Mouse (Mus musculus) stomach, postnatal 0 days (tissue): ENCODE data around the gene Cdyl. TPM values are rescaled to one million over a fixed set of nuclear protein-coding genes. Genes with fewer than 3 reads are reported as not detected.

Source experiments
- ATAC-seq: fragments of 200-750 bp; cut with Nextera tagmentation; 2 replicates; pipeline ENCODE4 v1.8.0; 2017; ENCODE audit not compliant: low FRiP score, low TSS enrichment
- DNase-seq: peaks from one replicate; pipeline ENCODE4 v3.0.0-alpha.2; 2016; ENCODE audit warnings: low spot score
- H3K27ac ChIP-seq: fragments of 300-500 bp; sonication (generic); replicated peaks from 2 replicates; pipeline ENCODE4 v1.5.1; 2014; ENCODE audit warnings: mild to moderate bottlenecking, control low read depth
- H3K27me3 ChIP-seq: fragments of 300-500 bp; sonication (generic); 2 replicates; pipeline ENCODE4 v1.6.1; 2014; ENCODE audit warnings: low read length; ENCODE audit not compliant: control insufficient read depth, insufficient read depth
- H3K36me3 ChIP-seq: fragments of 300-500 bp; sonication (generic); 2 replicates; pipeline ENCODE4 v1.6.1; 2014; ENCODE audit warnings: low read length, mixed read lengths; ENCODE audit not compliant: control insufficient read depth, insufficient read depth
- H3K4me1 ChIP-seq: fragments of 300-500 bp; sonication (generic); replicated peaks from 2 replicates; pipeline ENCODE4 v1.6.1; 2014; ENCODE audit warnings: antibody characterized with exemption; ENCODE audit not compliant: control insufficient read depth, insufficient read depth
- H3K4me2 ChIP-seq: fragments of 300-500 bp; sonication (generic); replicated peaks from 2 replicates; pipeline ENCODE4 v1.6.1; 2014; ENCODE audit warnings: low read depth, mild to moderate bottlenecking, control low read depth, moderate library complexity
- H3K4me3 ChIP-seq: fragments of 300-500 bp; sonication (generic); 2 replicates; pipeline ENCODE4 v1.5.1; 2014; ENCODE audit warnings: low read depth, low read length, control low read depth
- H3K9ac ChIP-seq: fragments of 300-500 bp; sonication (generic); 2 replicates; pipeline ENCODE4 v1.6.1; 2014; ENCODE audit warnings: mild to moderate bottlenecking, low read length, control low read depth, mixed read lengths
- H3K9me3 ChIP-seq: fragments of 300-500 bp; sonication (generic); 2 replicates; pipeline ENCODE4 v1.6.1; 2016; ENCODE audit warnings: low read length; ENCODE audit not compliant: control insufficient read depth
- CTCF ChIP-seq: IDR thresholded peaks from 2 replicates; pipeline ENCODE4 v1.5.1; 2016; ENCODE audit warnings: antibody characterized with exemption, low read depth, mild to moderate bottlenecking, moderate library complexity
- EP300 ChIP-seq: optimal IDR thresholded peaks from 2 replicates; pipeline ENCODE3; 2016; ENCODE audit warnings: antibody characterized with exemption
- WGBS: fragments of 180-500 bp; shearing (Covaris S2); extraction: QIAGEN DNeasy Blood & Tissue Kit; methylation state at CpG from one replicate; pipeline ENCODE4 v1.1.7; 2014; 5-methylcytosine and 5-hydroxymethylcytosine counted together
- polyA plus RNA-seq: library from polyadenylated mRNA; unstranded; fragments of >200 nt; fragmentation: Nextera tagmentation; extraction: Ambion mirVana; gene quantifications from 2 replicates; pipeline ENCODE4 v1.2.1, GENCODE M21; 2015

Gene Cdyl
- polyA plus RNA-seq, 1 experiment from 2014 or later, result 6.9 TPM

GRCm38 (mm10) chr13:35905879-35906481 is 246.3 kb downstream of the Cdyl start, which contains the start of gene Rpp40:
TSS of gene Rpp40 (minus strand) at chr13:35906359.
- ATAC-seq, result peak; percentile 100
- Histone ChIP-seq H3K36me3 (no peaks in the 10 kb centered on the region), H3K4me2 (peak within 1 kb of the TSS; percentile 70), H3K9me3 (no peaks in the 10 kb centered on the region), H3K9ac (peak within 1 kb of the TSS; percentile 52), H3K27me3 (no peaks in the 10 kb centered on the region), H3K27ac (no peak within 1 kb of the TSS), H3K4me3 (peak within 1 kb of the TSS; percentile 66), H3K4me1 (no peaks in the 10 kb centered on the region)
- TF ChIP-seq EP300, result no peak
- TF ChIP-seq CTCF, result no peak
- under 1% methylated on average over 32 of the region's 35 CpGs for WGBS
- peak; percentile 94 for DNase-seq

- TF ChIP-seq EP300 (no peak), CTCF (no peak)
- no peak for DNase-seq
- Histone ChIP-seq H3K27me3 (no peaks in the 10 kb centered on the region), H3K4me2 (no peak overlapping the region), H3K27ac (no peak overlapping the region), H3K9ac (no peak overlapping the region), H3K9me3 (no peaks in the 10 kb centered on the region; the same call in 1 of the 2 replicates), H3K4me3 (no peak overlapping the region), H3K36me3 (no peaks in the 10 kb centered on the region), H3K4me1 (no peaks in the 10 kb centered on the region)
- whole genome bisulfite sequencing, result 89% methylated on average over 1 of the region's 1 CpGs
- ATAC-seq, result no peak
These were observed 251.8 kb downstream of the Cdyl start for GRCm38 (mm10) chr13:35911476-35911875.

Other genes starting within 250 kb of the Cdyl start
- gene Rpp40, start 246.5 kb downstream of the Cdyl start, polyA plus RNA-seq, result 13.3 and 13.4 TPM in 2 replicates